Mouse (Mus musculus) myocyte (in vitro differentiated cells): ENCODE results near the gene Znhit3. TPM values are rescaled to one million over a fixed set of nuclear protein-coding genes. Genes with fewer than 3 reads are reported as not detected.

Experiments used
- H3K27me3 ChIP-seq: one replicate; pipeline ENCODE4 v1.6.1; 2011; ENCODE audit not compliant: control insufficient read depth, insufficient read depth, insufficient read length
- H3K36me3 ChIP-seq: one replicate; pipeline ENCODE4 v1.6.1; 2011; ENCODE audit not compliant: control insufficient read depth, insufficient read depth
- H3K4me2 ChIP-seq: one replicate; pipeline ENCODE4 v1.6.1; 2011; ENCODE audit warnings: low read depth, control low read depth
- H3K4me3 ChIP-seq: one replicate; pipeline ENCODE4 v1.5.1; 2011; ENCODE audit warnings: mild to moderate bottlenecking, control low read depth, moderate library complexity
- H3K79me2 ChIP-seq: one replicate; pipeline ENCODE4 v1.6.1; 2011; ENCODE audit not compliant: control insufficient read depth, insufficient read depth
- H3ac ChIP-seq: one replicate; pipeline ENCODE4 v1.6.1; 2011; ENCODE audit not compliant: control insufficient read depth, insufficient read length
- CEBPB ChIP-seq: IDR thresholded peaks from 2 replicates; pipeline ENCODE4 v1.6.1; 2011; ENCODE audit warnings: mild to moderate bottlenecking, moderate library complexity; ENCODE audit not compliant: poor library complexity, insufficient read depth, severe bottlenecking
- E2F4 ChIP-seq: IDR thresholded peaks from one replicate; pipeline ENCODE4 v1.6.1; 2011; ENCODE audit warnings: mild to moderate bottlenecking, control low read depth, moderate library complexity; ENCODE audit not compliant: insufficient read depth
- MAX ChIP-seq: IDR thresholded peaks from one replicate; pipeline ENCODE4 v1.6.1; 2011; ENCODE audit warnings: low read depth, mild to moderate bottlenecking, control low read depth
- MYOD1 ChIP-seq, 3 experiments: IDR thresholded peaks; one replicate each; pipeline ENCODE4 v1.6.1; 2011; ENCODE audit warnings: control low read depth in 2 of 3, low read depth in 2 of 3, mild to moderate bottlenecking in 2 of 3, moderate library complexity in 1 of 3; ENCODE audit not compliant: insufficient read length in 2 of 3, control insufficient read depth in 1 of 3
- MYOG ChIP-seq, 3 experiments: IDR thresholded peaks; one replicate each; pipeline ENCODE4 v1.6.1; 2011; ENCODE audit warnings: control low read depth in 2 of 3, low read depth in 2 of 3, mild to moderate bottlenecking in 2 of 3; ENCODE audit not compliant: insufficient read length in 2 of 3, control insufficient read depth in 1 of 3, insufficient read depth in 1 of 3
- POLR2A ChIP-seq: IDR thresholded peaks from one replicate; pipeline ENCODE4 v1.6.1; 2011; ENCODE audit warnings: low read depth, mild to moderate bottlenecking, control low read depth, moderate library complexity; ENCODE audit not compliant: insufficient read length
- POLR2AphosphoS2 ChIP-seq: IDR thresholded peaks from one replicate; pipeline ENCODE4 v1.6.1; 2011; ENCODE audit warnings: low read depth, control low read depth; ENCODE audit not compliant: insufficient read length
- REST ChIP-seq: IDR thresholded peaks from one replicate; pipeline ENCODE4 v1.6.1; 2011; ENCODE audit warnings: mild to moderate bottlenecking, control low read depth, moderate library complexity; ENCODE audit not compliant: insufficient read depth, insufficient read length
- SRF ChIP-seq: IDR thresholded peaks from one replicate; pipeline ENCODE4 v1.6.1; 2011; ENCODE audit warnings: low read depth; ENCODE audit not compliant: control insufficient read depth, insufficient read length
- TCF12 ChIP-seq: IDR thresholded peaks from one replicate; pipeline ENCODE4 v1.6.1; 2011; ENCODE audit warnings: mild to moderate bottlenecking, control low read depth; ENCODE audit not compliant: poor library complexity, insufficient read depth, severe bottlenecking
- TCF3 ChIP-seq: IDR thresholded peaks from one replicate; pipeline ENCODE4 v1.6.1; 2011; ENCODE audit warnings: low read depth, control low read depth; ENCODE audit not compliant: insufficient read length
- USF1 ChIP-seq: IDR thresholded peaks from one replicate; pipeline ENCODE4 v1.6.1; 2011; ENCODE audit warnings: low read depth, mild to moderate bottlenecking, control low read depth, moderate library complexity
- polyA plus RNA-seq: library from polyadenylated mRNA; unstranded; fragments of >200 nt; fragmentation: generic; extraction: Trizol; gene quantifications from one replicate; pipeline ENCODE4 v1.2.1, GENCODE M21; 2012; ENCODE audit warnings: missing spikeins

The Znhit3 gene
- polyA plus RNA-seq, 1 experiment = 18.5 TPM

- H3K27me3 ChIP-seq = no peaks in the 10 kb centered on the region
- TF ChIP-seq USF1 (no peak), MYOG (IDR thresholded peaks at IDR 0.05; ENCODE audit: control insufficient read depth in 1 of 3, insufficient read depth in 1 of 3, insufficient read length in 2 of 3, low read depth in 2 of 3) (no peak), TCF3 (no peak), POLR2AphosphoS2 (no peak), REST (no peak)
- H3K4me3 ChIP-seq = no peak overlapping the region
- H3K4me2 ChIP-seq = no peak overlapping the region
- no peak overlapping the region for H3ac ChIP-seq
- H3K79me2 ChIP-seq = no peaks in the 10 kb centered on the region
- H3K36me3 ChIP-seq = peaks cover 23% of the 10 kb centered on the region
Observed at GRCm38 (mm10) chr11:84888025-84888424, 28.1 kb downstream of the Znhit3 start.

DNA sequence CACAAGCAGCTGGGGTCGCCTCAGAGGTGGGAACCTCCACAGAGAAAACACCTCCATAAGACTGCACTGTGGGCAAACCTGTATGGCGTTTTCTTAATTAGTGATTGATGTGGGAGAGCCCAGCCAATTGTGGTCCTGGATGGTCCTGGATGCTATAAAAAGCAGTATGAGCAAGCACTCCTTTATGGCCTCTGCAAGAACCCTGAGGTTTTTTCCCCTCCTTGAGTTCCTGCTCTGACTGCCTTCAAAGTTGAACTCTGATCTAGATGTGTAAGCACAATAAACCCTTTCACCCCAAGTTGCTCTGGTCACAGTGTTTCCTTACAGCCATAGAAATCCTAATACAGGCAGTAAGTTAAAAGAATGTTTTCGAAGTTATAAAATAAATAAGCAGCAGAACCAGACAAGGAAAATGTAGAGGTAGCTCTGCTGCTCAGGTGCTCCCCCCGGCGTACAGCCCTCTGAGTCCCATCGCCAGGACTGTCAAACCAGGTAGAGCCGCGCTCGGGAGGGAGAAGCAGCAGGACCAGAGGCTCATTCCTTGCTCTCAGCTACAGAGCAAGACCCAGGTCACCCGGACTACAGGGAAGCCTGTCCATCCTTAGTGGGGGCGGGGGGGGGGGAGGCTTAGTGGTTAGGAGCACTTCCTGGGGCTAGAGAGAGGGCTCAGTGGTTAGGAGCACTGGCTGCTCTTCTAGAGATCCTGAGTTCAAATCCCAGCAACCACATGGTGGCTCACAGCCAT, 29.2 kb downstream of the Znhit3 start:
- Histone ChIP-seq H3K4me2 (no peak overlapping the region), H3K4me3 (no peak overlapping the region), H3K36me3 (peaks cover 19% of the 10 kb centered on the region), H3K79me2 (peaks cover 2% of the 10 kb centered on the region), H3K27me3 (no peaks in the 10 kb centered on the region), H3ac (no peak overlapping the region)
- no peak for TF ChIP-seq CEBPB
- no peak for TF ChIP-seq MYOG (IDR thresholded peaks at IDR 0.05; ENCODE audit: control insufficient read depth in 1 of 3, insufficient read depth in 1 of 3, insufficient read length in 2 of 3, low read depth in 2 of 3)
- no peak for TF ChIP-seq MAX

DNA sequence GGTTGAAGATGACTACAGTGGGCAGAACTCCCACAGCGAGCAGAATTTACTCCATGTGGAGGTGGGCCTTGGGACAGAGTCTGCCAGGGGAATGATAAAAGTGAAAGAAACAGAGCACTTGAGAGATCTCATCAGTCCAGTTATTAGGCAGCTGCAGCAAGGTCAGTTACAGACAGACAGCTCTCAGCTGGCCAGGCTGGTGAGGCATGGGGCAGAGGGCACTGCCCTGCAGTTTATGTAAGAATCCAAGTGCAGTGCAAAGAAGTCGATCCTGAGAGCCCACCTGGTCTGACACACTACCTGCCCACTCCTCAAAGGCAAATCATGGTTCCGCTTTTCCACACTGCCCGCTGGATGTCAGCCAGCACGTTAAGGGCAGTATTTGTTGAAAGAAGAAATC, 29.9 kb downstream of the Znhit3 start:
- no peaks in the 10 kb centered on the region for H3K27me3 ChIP-seq
- peaks cover 19% of the 10 kb centered on the region for H3K36me3 ChIP-seq
- TF ChIP-seq MAX (no peak), USF1 (no peak), E2F4 (no peak), MYOD1 (IDR thresholded peaks at IDR 0.05; ENCODE audit: control insufficient read depth in 1 of 3, insufficient read length in 2 of 3, low read depth in 2 of 3) (no peak), REST (no peak), TCF3 (no peak), SRF (no peak), MYOG (IDR thresholded peaks at IDR 0.05; ENCODE audit: control insufficient read depth in 1 of 3, insufficient read depth in 1 of 3, insufficient read length in 2 of 3, low read depth in 2 of 3) (no peak), TCF12 (no peak), CEBPB (no peak), POLR2A (no peak), POLR2AphosphoS2 (no peak)
- H3ac ChIP-seq = no peak overlapping the region
- no peak overlapping the region for H3K4me3 ChIP-seq
- peaks cover 9% of the 10 kb centered on the region for H3K79me2 ChIP-seq
- H3K4me2 ChIP-seq = no peak overlapping the region

DNA sequence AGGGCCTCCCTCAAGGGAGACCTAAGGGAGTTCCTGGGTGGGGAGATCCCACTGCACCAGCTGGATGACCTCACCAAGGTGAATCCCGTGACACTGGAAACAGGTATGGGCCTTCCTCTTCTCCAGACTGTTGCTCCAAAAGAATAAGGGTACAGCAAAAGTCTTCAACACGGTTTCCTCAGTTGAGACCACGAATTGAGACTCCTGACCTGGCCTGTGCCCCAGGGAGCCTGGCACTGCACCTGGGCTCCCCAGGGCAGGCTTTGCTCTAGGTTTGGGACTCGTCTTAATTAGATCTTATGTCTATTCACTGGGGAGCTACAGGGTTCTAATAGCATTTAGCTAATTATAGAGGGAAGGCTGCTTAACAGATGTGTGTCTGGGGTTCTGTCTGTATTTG, 30.9 kb downstream of the Znhit3 start:
- Histone ChIP-seq H3K4me2 (no peak overlapping the region), H3K4me3 (no peak overlapping the region), H3ac (no peak overlapping the region), H3K79me2 (peaks cover 10% of the 10 kb centered on the region), H3K27me3 (no peaks in the 10 kb centered on the region), H3K36me3 (peaks cover 19% of the 10 kb centered on the region)
- TF ChIP-seq CEBPB = no peak
- TF ChIP-seq SRF = no peak
- TF ChIP-seq MYOG (IDR thresholded peaks at IDR 0.05; ENCODE audit: control insufficient read depth in 1 of 3, insufficient read depth in 1 of 3, insufficient read length in 2 of 3, low read depth in 2 of 3) = no peak
- TF ChIP-seq TCF3 = no peak
- TF ChIP-seq E2F4 = no peak
- no peak for TF ChIP-seq POLR2A
- TF ChIP-seq TCF12 = no peak
- no peak for TF ChIP-seq MYOD1 (IDR thresholded peaks at IDR 0.05; ENCODE audit: control insufficient read depth in 1 of 3, insufficient read length in 2 of 3, low read depth in 2 of 3)
- no peak for TF ChIP-seq USF1
- TF ChIP-seq POLR2AphosphoS2 = no peak
- TF ChIP-seq REST = no peak

GRCm38 (mm10) chr11:84882346-84882745, 33.8 kb downstream of the Znhit3 start:
- Histone ChIP-seq H3K4me2 (no peak overlapping the region), H3K4me3 (no peak overlapping the region), H3K27me3 (no peaks in the 10 kb centered on the region), H3K36me3 (peaks cover 19% of the 10 kb centered on the region), H3ac (no peak overlapping the region), H3K79me2 (peaks cover 21% of the 10 kb centered on the region)
- no peak for TF ChIP-seq MYOD1 (IDR thresholded peaks at IDR 0.05; ENCODE audit: control insufficient read depth in 1 of 3, insufficient read length in 2 of 3, low read depth in 2 of 3)
- TF ChIP-seq CEBPB = no peak
- no peak for TF ChIP-seq POLR2AphosphoS2
- no peak for TF ChIP-seq SRF
